Mouse (Mus musculus) CH12.LX (cell line): ENCODE measurements around the gene Pomp. TPM values are rescaled to one million over a fixed set of nuclear protein-coding genes. Genes with fewer than 3 reads are reported as not detected.

ENCODE experiments used
- DNase-seq: peaks from one replicate; pipeline ENCODE4 v3.0.0-alpha.2; 2013; ENCODE audit errors: extremely low read depth
- H3K27ac ChIP-seq: 2 replicates; pipeline ENCODE4 v1.5.1; 2012; ENCODE audit warnings: low read depth, mild to moderate bottlenecking, control low read depth, moderate library complexity; ENCODE audit not compliant: insufficient read depth
- H3K27me3 ChIP-seq: replicated peaks from 2 replicates; pipeline ENCODE3; 2012; ENCODE audit warnings: inconsistent platforms
- H3K36me3 ChIP-seq, 2 experiments: replicated peaks in 1 of 2; 2 replicates each; pipeline versions ENCODE3 to v1.6.1; 2012; ENCODE audit warnings: inconsistent platforms in 1 of 2, low read length in 1 of 2, mild to moderate bottlenecking in 1 of 2, mixed read lengths in 1 of 2, moderate library complexity in 1 of 2; ENCODE audit not compliant: control insufficient read depth in 1 of 2, insufficient read depth in 1 of 2
- H3K4me1 ChIP-seq, 2 experiments: 2 replicates each; pipeline ENCODE4 v1.6.1; 2012; ENCODE audit warnings: inconsistent platforms in 1 of 2, moderate library complexity in 1 of 2; ENCODE audit not compliant: insufficient read depth in 2 of 2, control insufficient read depth in 1 of 2
- H3K4me2 ChIP-seq: 2 replicates; pipeline ENCODE4 v1.6.1; 2012; ENCODE audit warnings: low read depth, mild to moderate bottlenecking, control low read depth; ENCODE audit not compliant: poor library complexity, insufficient read depth, severe bottlenecking
- H3K4me3 ChIP-seq, 3 experiments: fragments of 150-350 bp in 1 of 3; sonication (generic) in 1 of 3; replicated peaks in 1 of 3; 2 replicates each; pipeline versions ENCODE3 to v1.5.1; 2011 to 2012; ENCODE audit warnings: low read depth in 2 of 3, low read length in 2 of 3, mild to moderate bottlenecking in 2 of 3, moderate library complexity in 2 of 3, control low read depth in 1 of 3, improper control_type of control experiment in 1 of 3, inconsistent platforms in 1 of 3, mixed read lengths in 1 of 3; ENCODE audit not compliant: poor library complexity in 1 of 3
- H3K79me2 ChIP-seq: replicated peaks from 2 replicates; pipeline ENCODE4 v1.6.1; 2012; ENCODE audit warnings: mild to moderate bottlenecking, moderate library complexity; ENCODE audit not compliant: control insufficient read depth, poor library complexity, insufficient read depth, severe bottlenecking; ENCODE audit errors: extremely low read depth
- H3K9ac ChIP-seq: 2 replicates; pipeline ENCODE4 v1.6.1; 2012; ENCODE audit warnings: low read depth, mild to moderate bottlenecking, control low read depth, moderate library complexity; ENCODE audit not compliant: insufficient read depth
- H3K9me3 ChIP-seq: replicated peaks from 2 replicates; pipeline ENCODE3; 2012; ENCODE audit warnings: low read length, inconsistent platforms, mixed read lengths
- CHD1 ChIP-seq: IDR thresholded peaks from 2 replicates; pipeline ENCODE4 v1.6.1; 2012; ENCODE audit warnings: low read depth, low read length, improper control_type of control experiment, inconsistent platforms
- CHD2 ChIP-seq: IDR thresholded peaks from 2 replicates; pipeline ENCODE4 v1.6.1; 2011; ENCODE audit warnings: low read length, improper control_type of control experiment
- ELF1 ChIP-seq: IDR thresholded peaks from 2 replicates; pipeline ENCODE4 v1.6.1; 2014; ENCODE audit warnings: low read depth, mild to moderate bottlenecking, inconsistent platforms, low read length, improper control_type of control experiment
- EP300 ChIP-seq: IDR thresholded peaks from 2 replicates; pipeline ENCODE4 v1.6.1; 2011; ENCODE audit warnings: low read length, improper control_type of control experiment
- ETS1 ChIP-seq: conservative IDR thresholded peaks from 2 replicates; pipeline ENCODE4 v1.6.1; 2012; ENCODE audit warnings: low read depth, mild to moderate bottlenecking, inconsistent platforms, low read length, improper control_type of control experiment, moderate library complexity
- GABPA ChIP-seq: IDR thresholded peaks from 2 replicates; pipeline ENCODE4 v1.6.1; 2012; ENCODE audit warnings: low read depth, low read length, improper control_type of control experiment, inconsistent platforms; ENCODE audit not compliant: insufficient replicate concordance
- HCFC1 ChIP-seq: IDR thresholded peaks from 2 replicates; pipeline ENCODE4 v1.6.1; 2012; ENCODE audit warnings: low read depth, mild to moderate bottlenecking, inconsistent platforms, low read length, improper control_type of control experiment
- IRF4 ChIP-seq: IDR thresholded peaks from 2 replicates; pipeline ENCODE4 v1.6.1; 2014; ENCODE audit warnings: low read depth, mild to moderate bottlenecking, inconsistent platforms, low read length, improper control_type of control experiment
- MAX ChIP-seq: IDR thresholded peaks from 2 replicates; pipeline ENCODE4 v1.6.1; 2011; ENCODE audit warnings: low read length, improper control_type of control experiment
- NELFE ChIP-seq: IDR thresholded peaks from 2 replicates; pipeline ENCODE4 v1.6.1; 2011; ENCODE audit warnings: low read depth, low read length, improper control_type of control experiment
- POLR2A ChIP-seq: IDR thresholded peaks from 2 replicates; pipeline ENCODE4 v1.6.1; 2011; ENCODE audit warnings: low read depth, mild to moderate bottlenecking, improper control_type of control experiment, low read length
- POLR2AphosphoS2 ChIP-seq: IDR thresholded peaks from 2 replicates; pipeline ENCODE4 v1.6.1; 2011; ENCODE audit warnings: low read depth, low read length, improper control_type of control experiment
- RAD21 ChIP-seq: IDR thresholded peaks from 2 replicates; pipeline ENCODE4 v1.6.1; 2011; ENCODE audit warnings: low read depth, mild to moderate bottlenecking, low read length, improper control_type of control experiment, moderate library complexity
- SIN3A ChIP-seq: IDR thresholded peaks from 2 replicates; pipeline ENCODE4 v1.6.1; 2012; ENCODE audit warnings: low read length, improper control_type of control experiment, inconsistent platforms
- SMC3 ChIP-seq: IDR thresholded peaks from 2 replicates; pipeline ENCODE4 v1.6.1; 2011; ENCODE audit warnings: low read depth, low read length, improper control_type of control experiment
- TBP ChIP-seq: conservative IDR thresholded peaks from 2 replicates; pipeline ENCODE4 v1.6.1; 2011; ENCODE audit warnings: low read depth, low read length, improper control_type of control experiment
- USF1 ChIP-seq: IDR thresholded peaks from 2 replicates; pipeline ENCODE4 v1.6.1; 2014; ENCODE audit warnings: low read depth, mild to moderate bottlenecking, inconsistent platforms, low read length, improper control_type of control experiment
- ZMIZ1 ChIP-seq: IDR thresholded peaks from 2 replicates; pipeline ENCODE4 v1.6.1; 2012; ENCODE audit warnings: low read depth, mild to moderate bottlenecking, inconsistent platforms, low read length, improper control_type of control experiment
- dilution Hi-C: fragments of 300-500 bp; cut with MboI; formaldehyde crosslinking; loops from 2 replicates; pipeline ENCODE4 v1.14.3; 2020; ENCODE audit warnings: low sequenced_read_pairs; ENCODE audit not compliant: extremely low pct_unique_long_range_greater_than_20kb, extremely low pct_ligation_motif_present
- in situ Hi-C: fragments of 300-500 bp; cut with MboI; formaldehyde crosslinking; loops from 3 replicates; pipeline ENCODE4 v1.14.3; 2019; ENCODE audit warnings: low sequenced_read_pairs, low pct_ligation_motif_present, low pct_unique_long_range_greater_than_20kb, mixed read lengths
- polyA plus RNA-seq: library from polyadenylated mRNA; unstranded; fragments of >175 nt; gene quantifications from 2 replicates; pipeline ENCODE4 v1.2.1, GENCODE M21; 2012; ENCODE audit warnings: low read depth; ENCODE audit not compliant: insufficient read length
- total RNA-seq, 2 experiments: library from RNA; depleted of rRNA; stranded (reverse); fragments of 300-350 nt in 1 of 2; fragments of >200 nt in 1 of 2; gene quantifications; 2 replicates each; pipeline ENCODE4 v1.2.3; 2012 to 2014

Gene Pomp
- total and polyA plus RNA-seq, 3 experiments = 164 to 618 (median 303) TPM

DNA sequence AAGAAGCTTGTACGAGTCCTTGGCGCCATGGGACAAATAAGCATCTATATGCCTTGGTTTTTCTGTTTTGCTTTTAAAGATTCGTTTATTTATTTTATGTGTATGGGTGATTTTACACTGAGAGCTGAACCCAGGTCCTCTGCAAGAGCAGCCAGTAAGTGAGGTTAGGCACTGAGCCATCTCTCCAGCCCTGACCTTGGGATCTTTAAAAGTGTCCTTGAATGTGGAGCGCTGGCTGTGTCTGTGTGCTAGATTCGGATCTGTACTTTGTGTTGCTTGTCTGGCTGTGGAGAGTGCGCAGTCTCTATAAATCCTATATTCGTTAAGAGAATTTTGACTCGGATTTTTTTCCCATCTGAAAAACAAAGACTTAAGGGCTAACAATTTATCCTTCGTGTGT lies 55.9 kb downstream of the Pomp start:
- in situ Hi-C loops = no loop called here
- peaks cover 0 to 19% of the 10 kb centered on the region in 2 experiments; a peak in 2 of 4 replicates for H3K4me1 ChIP-seq

DNA sequence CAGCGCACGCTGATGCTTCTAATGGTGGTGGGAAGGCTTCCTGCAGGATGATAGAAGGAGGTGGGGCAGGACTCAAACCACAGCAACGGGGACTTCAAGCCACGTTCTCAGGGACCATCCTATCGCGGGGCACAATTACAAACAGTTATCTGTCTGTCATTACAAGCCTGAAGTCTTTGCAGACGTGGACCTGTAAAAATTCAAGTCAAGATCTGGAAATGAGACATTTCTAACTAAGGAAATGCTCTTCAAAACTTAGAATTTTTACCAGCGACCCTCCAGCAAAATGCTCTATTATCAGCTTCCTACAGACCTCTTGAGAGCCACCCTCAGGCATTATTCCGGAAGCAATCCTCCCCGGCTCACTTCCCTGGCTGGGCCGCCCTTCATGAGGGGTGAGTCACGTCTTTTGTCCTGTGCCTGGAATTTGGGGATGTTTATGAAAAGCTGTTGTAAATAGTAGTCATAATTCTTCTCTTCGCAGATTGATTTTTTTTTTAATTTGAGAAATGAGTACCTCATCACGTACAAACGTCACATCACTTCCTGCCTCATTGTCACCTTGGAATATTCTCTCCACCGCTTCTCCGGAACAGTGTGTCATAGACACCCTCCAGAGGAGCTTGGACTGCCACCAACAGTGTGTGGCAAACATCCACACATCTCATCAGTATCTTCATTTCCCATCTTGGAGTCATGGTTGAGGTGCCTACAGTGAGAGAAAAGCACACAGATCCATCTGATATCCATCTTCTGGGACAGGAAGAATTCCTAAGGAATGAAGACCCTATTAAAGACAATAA lies 58.0 kb downstream of the Pomp start:
- dilution Hi-C loops = no loop called here
- no peaks in the 10 kb centered on the region for H3K79me2 ChIP-seq
- no peaks in the 10 kb centered on the region for H3K9me3 ChIP-seq
- TF ChIP-seq POLR2AphosphoS2 = no peak
- TF ChIP-seq ETS1 = no peak
- TF ChIP-seq USF1 = no peak
- TF ChIP-seq NELFE = no peak
- no peak for TF ChIP-seq CHD1
- TF ChIP-seq, all 38 proteins: peak for 0
- no peak overlapping the region for H3K4me3 ChIP-seq
- no peak overlapping the region for H3K4me2 ChIP-seq
- no peak overlapping the region for H3K9ac ChIP-seq
- in situ Hi-C loops = no loop called here
- peaks cover 0 to 18% of the 10 kb centered on the region in 2 experiments; a peak in 2 of 4 replicates for H3K4me1 ChIP-seq
- H3K27ac ChIP-seq = no peak overlapping the region
- no peaks in the 10 kb centered on the region for H3K36me3 ChIP-seq
- no peak for DNase-seq
- no peaks in the 10 kb centered on the region for H3K27me3 ChIP-seq

More for the DNA sequence above, 55.9 kb downstream of the Pomp start:
- DNase-seq = no peak
- dilution Hi-C loops = no loop called here
- H3K9me3 ChIP-seq = no peaks in the 10 kb centered on the region
- H3K9ac ChIP-seq = no peak overlapping the region
- no peak for TF ChIP-seq CHD2
- TF ChIP-seq ELF1 = no peak
- TF ChIP-seq SIN3A = no peak
- TF ChIP-seq POLR2A = no peak
- no peak for TF ChIP-seq SMC3
- TF ChIP-seq POLR2AphosphoS2 = no peak
- TF ChIP-seq RAD21 = no peak
- TF ChIP-seq, all 38 proteins: peak for 0
- H3K4me3 ChIP-seq = no peak overlapping the region
- H3K27me3 ChIP-seq = no peaks in the 10 kb centered on the region
- no peak overlapping the region for H3K4me2 ChIP-seq
- H3K27ac ChIP-seq = no peak overlapping the region
- H3K79me2 ChIP-seq = no peaks in the 10 kb centered on the region
- no peaks in the 10 kb centered on the region for H3K36me3 ChIP-seq

DNA sequence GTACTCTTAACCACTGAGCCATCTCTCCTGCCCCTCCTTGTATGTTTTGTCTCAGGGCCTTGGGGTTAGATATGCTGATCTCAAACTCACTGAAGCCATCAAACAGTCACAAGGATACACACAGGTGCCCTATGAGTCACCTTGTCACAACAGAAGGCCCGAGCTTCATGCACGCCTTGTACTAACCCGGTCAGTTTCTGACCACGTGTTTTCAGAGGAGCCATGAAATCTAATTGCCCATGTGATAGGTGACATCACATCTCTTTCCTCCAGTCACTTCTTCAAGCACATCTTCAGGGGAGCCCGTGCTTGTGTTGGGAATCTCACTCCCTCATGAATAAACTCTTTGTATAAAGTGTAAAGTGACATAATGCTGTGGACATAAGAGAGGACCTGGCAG lies 64.4 kb downstream of the Pomp start:
- dilution Hi-C loops = no loop called here
- Histone ChIP-seq H3K4me1 (no peaks in the 10 kb centered on the region), H3K27ac (no peak overlapping the region), H3K36me3 (no peaks in the 10 kb centered on the region), H3K4me2 (no peak overlapping the region), H3K79me2 (no peaks in the 10 kb centered on the region), H3K4me3 (no peak overlapping the region), H3K9ac (no peak overlapping the region), H3K27me3 (no peaks in the 10 kb centered on the region), H3K9me3 (no peaks in the 10 kb centered on the region)
- TF ChIP-seq MAX = no peak
- no peak for TF ChIP-seq IRF4
- TF ChIP-seq SMC3 = no peak
- TF ChIP-seq ZMIZ1 = no peak
- no peak for TF ChIP-seq EP300
- no peak for TF ChIP-seq TBP
- no peak for TF ChIP-seq CHD2
- TF ChIP-seq GABPA = no peak
- no peak for TF ChIP-seq HCFC1
- in situ Hi-C loops = no loop called here
- DNase-seq = no peak
